Mouse (Mus musculus): Measurements from ENCODE around the gene Taf3.

Gene Taf3

GRCm38 (mm10) chr2:9956546-9956945 lies 91.8 kb downstream of the Taf3 start:
- DNase-seq (ENCODE audit: low spot score) = no peak

GRCm38 (mm10) chr2:9955576-9956535 lies 92.5 kb downstream of the Taf3 start:
- no peak for DNase-seq (ENCODE audit: low spot score)

GRCm38 (mm10) chr2:9946739-9947138 lies 101.7 kb downstream of the Taf3 start:
- no peak for DNase-seq (ENCODE audit: low spot score)

GRCm38 (mm10) chr2:9945611-9946010 lies 102.8 kb downstream of the Taf3 start:
- no peak for DNase-seq (ENCODE audit: low spot score)

GRCm38 (mm10) chr2:9943011-9943410 lies 105.4 kb downstream of the Taf3 start:
- DNase-seq (ENCODE audit: low spot score) = no peak

GRCm38 (mm10) chr2:9939250-9939649 lies 109.1 kb downstream of the Taf3 start:
- DNase-seq (ENCODE audit: low spot score) = no peak

GRCm38 (mm10) chr2:9935965-9936364 lies 112.4 kb downstream of the Taf3 start:
- no peak for DNase-seq (ENCODE audit: low spot score)

- no peak for DNase-seq (ENCODE audit: low spot score)
Measured at GRCm38 (mm10) chr2:9926905-9927283, 121.5 kb downstream of the Taf3 start.

- DNase-seq (ENCODE audit: low spot score) = no peak
Measured at GRCm38 (mm10) chr2:9926194-9926904, 122.0 kb downstream of the Taf3 start.

GRCm38 (mm10) chr2:9918691-9919471 lies 129.5 kb downstream of the Taf3 start:
- DNase-seq (ENCODE audit: low spot score) = peak; percentile 13

GRCm38 (mm10) chr2:9917602-9918001 lies 130.8 kb downstream of the Taf3 start:
- no peak for DNase-seq (ENCODE audit: low spot score)

GRCm38 (mm10) chr2:9905995-9906394 lies 142.4 kb downstream of the Taf3 start:
- no peak for DNase-seq (ENCODE audit: low spot score)

GRCm38 (mm10) chr2:9903854-9904560 lies 144.4 kb downstream of the Taf3 start:
- no peak for DNase-seq (ENCODE audit: low spot score)

- no peak for DNase-seq (ENCODE audit: low spot score)
Measured at GRCm38 (mm10) chr2:9897846-9898245, 150.6 kb downstream of the Taf3 start.

GRCm38 (mm10) chr2:9896097-9896770 lies 152.2 kb downstream of the Taf3 start:
- no peak for DNase-seq (ENCODE audit: low spot score)

- DNase-seq (ENCODE audit: low spot score) = no peak
Measured at GRCm38 (mm10) chr2:9894836-9895593, 153.4 kb downstream of the Taf3 start.

- no peak for DNase-seq (ENCODE audit: low spot score)
Measured at GRCm38 (mm10) chr2:9893272-9893953, 155.0 kb downstream of the Taf3 start.

- no peak for DNase-seq (ENCODE audit: low spot score)
Measured at GRCm38 (mm10) chr2:9892541-9892940, 155.9 kb downstream of the Taf3 start.

GRCm38 (mm10) chr2:9890906-9891305 lies 157.5 kb downstream of the Taf3 start:
- DNase-seq (ENCODE audit: low spot score) = no peak

GRCm38 (mm10) chr2:9890251-9890650 lies 158.1 kb downstream of the Taf3 start:
- DNase-seq (ENCODE audit: low spot score) = no peak
